8 mouse cellular contexts compared by ENCODE assay signal in the genomic region with DNA sequence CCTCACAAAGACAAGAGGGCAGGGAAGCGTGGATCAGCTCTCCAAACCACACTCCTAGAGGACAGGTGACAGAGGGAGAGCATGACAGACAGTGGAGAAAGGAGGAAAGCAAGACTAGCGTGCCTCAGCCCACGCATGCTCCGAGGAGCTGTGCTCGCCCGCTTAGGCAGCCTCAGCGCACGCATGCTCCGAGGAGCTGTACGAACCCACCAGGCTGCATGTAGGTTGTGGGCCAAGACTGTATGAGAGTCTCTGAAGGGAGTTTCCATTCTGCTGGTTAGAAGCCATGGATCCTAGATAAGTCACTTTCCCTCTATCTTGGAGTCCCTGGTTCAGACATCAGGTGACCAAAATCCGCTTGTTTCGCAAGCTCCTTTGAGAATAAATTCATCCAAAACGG. TPM values are rescaled to one million over a fixed set of nuclear protein-coding genes. Genes with fewer than 3 reads are reported as not detected.
DNase-seq lines count a peak whose midpoint lies in the region; ATAC-seq lines count a peak whose summit lies in the region.

No protein-coding gene starts in this region.

- H3K36me3 ChIP-seq in neural tube, embryonic 12.5 days, result no peaks in the 10 kb centered on the region

- no peak overlapping the region for H3K4me3 ChIP-seq in neural tube, embryonic 12.5 days

- H3K9me3 ChIP-seq in neural tube, embryonic 12.5 days, result no peaks in the 10 kb centered on the region

- H3K4me1 ChIP-seq in neural tube, embryonic 12.5 days, result peaks cover 24% of the 10 kb centered on the region

- H3K4me2 ChIP-seq in neural tube, embryonic 12.5 days (replicated peaks), result peak overlapping the region; percentile 48

- peak; percentile 18 for DNase-seq in adrenal gland, postnatal 10 days
- no peak for DNase-seq in adrenal gland, adult 8-10 months
- peak; percentile 88 for DNase-seq in brain, adult 2 months (ENCODE audit: low read depth, low spot score)
- DNase-seq in frontal cortex, postnatal 36 days (ENCODE audit: low spot score in 2 of 2), result peak; percentile 56 to 70
- DNase-seq in left cerebral cortex, postnatal 25 days (ENCODE audit: low spot score in 2 of 2), result peak; percentile 64 to 81
- no peak for DNase-seq in cerebellum, postnatal 14 days
- DNase-seq in thymus, adult 18-20 months, result no peak

- ATAC-seq in neural tube, embryonic 12.5 days (ENCODE audit: low FRiP score, low read depth), result peak; percentile 79

- H3K27me3 ChIP-seq in neural tube, embryonic 12.5 days (replicated peaks), result no peaks in the 10 kb centered on the region

- WGBS in neural tube, embryonic 12.5 days, result 5% methylated on average over 13 of the region's 13 CpGs

- H3K27ac ChIP-seq in neural tube, embryonic 12.5 days, result peak overlapping the region; percentile 67

- intact Hi-C loops in left cerebral cortex, postnatal 25 days (cut with DNase I), result no loop called here

- H3K9ac ChIP-seq in neural tube, embryonic 12.5 days, result no peak overlapping the region

RNA-seq across cellular contexts. Expression of a gene that starts 29.8 kb away (rescaled TPM):
- 10 to 100 TPM in 1 of 2 experiments, 1 to 10 TPM in 1; 9.3 to 13.2 TPM for total RNA-seq in adrenal gland, postnatal 10 days (2021)
- total RNA-seq in adrenal gland, adult 8-10 months (2022), result 10 to 100 TPM in 2 of 4 experiments, 1 to 10 TPM in 2; 8.2 to 17.0 (median 11.1) TPM
- total RNA-seq in left cerebral cortex, postnatal 25 days (2021), result 10 to 100 TPM; 89.4 to 96.4 TPM
- polyA plus RNA-seq in neural tube, embryonic 12.5 days (2016; fragmentation: Nextera tagmentation; extraction: Ambion mirVana), result 35.0 and 38.6 TPM in 2 replicates

RNA-seq across cellular contexts. Expression of a gene that starts 40.2 kb away (rescaled TPM):
- 100 to 1,000 TPM in 1 of 2 experiments, 10 to 100 TPM in 1; 90.9 to 113 TPM for total RNA-seq in adrenal gland, postnatal 10 days (2021)
- total RNA-seq in adrenal gland, adult 8-10 months (2022), result 100 to 1,000 TPM in 2 of 4 experiments, 10 to 100 TPM in 2; 81.3 to 109 (median 95.2) TPM
- 100 to 1,000 TPM; 118 to 120 TPM for total RNA-seq in left cerebral cortex, postnatal 25 days (2021)
- polyA plus RNA-seq in neural tube, embryonic 12.5 days (2016; fragmentation: Nextera tagmentation; extraction: Ambion mirVana), result 51.3 and 55.9 TPM in 2 replicates

Comparison
In these comparisons a context has a peak if more than half of its experiments do, and no peak if none do; other contexts are left out.
1. DNase-seq: peak in adrenal gland, postnatal 10 days (single experiment), brain, adult 2 months (single experiment), frontal cortex, postnatal 36 days (2 of 2) and left cerebral cortex, postnatal 25 days (2 of 2); none in adrenal gland, adult 8-10 months (single experiment), cerebellum, postnatal 14 days (0 of 2) and thymus, adult 18-20 months (0 of 2).
2. RNA of a gene that starts 29.8 kb away (total RNA-seq): 89.4 to 96.4 TPM in left cerebral cortex, postnatal 25 days; 9.3 to 13.2 TPM in adrenal gland, postnatal 10 days and 8.2 to 17.0 TPM in adrenal gland, adult 8-10 months; every median in the first group is over 4 times any median in the second.